Mouse (Mus musculus) embryonic fibroblast, embryonic 13.5 days (primary cell): Measurements from ENCODE around the gene Ctns. TPM values are rescaled to one million over a fixed set of nuclear protein-coding genes. Genes with fewer than 3 reads are reported as not detected.

Experiments
- H3K27ac ChIP-seq: 2 replicates; pipeline ENCODE4 v1.5.1; 2012; ENCODE audit warnings: low read length, control low read depth, inconsistent platforms; ENCODE audit not compliant: insufficient read depth
- H3K4me1 ChIP-seq: 2 replicates; pipeline ENCODE4 v1.6.1; 2011; ENCODE audit warnings: low read length; ENCODE audit not compliant: control insufficient read depth, insufficient read depth
- H3K4me3 ChIP-seq: 2 replicates; pipeline ENCODE4 v1.5.1; 2011; ENCODE audit warnings: mild to moderate bottlenecking, control low read depth, low read length; ENCODE audit not compliant: insufficient read depth
- CTCF ChIP-seq: IDR thresholded peaks from 2 replicates; pipeline ENCODE4 v1.5.1; 2011; ENCODE audit warnings: mild to moderate bottlenecking, control low read depth, low read length, moderate library complexity, borderline replicate concordance; ENCODE audit not compliant: insufficient read depth
- POLR2A ChIP-seq: IDR thresholded peaks from 2 replicates; pipeline ENCODE4 v1.6.1; 2011; ENCODE audit warnings: low read depth, mild to moderate bottlenecking, control low read depth, low read length, moderate library complexity
- polyA plus RNA-seq: library from polyadenylated mRNA; stranded (reverse); fragments of >200 nt; gene quantifications from 2 replicates; pipeline ENCODE4 v1.2.4, GENCODE M21; 2011; ENCODE audit warnings: low read depth; ENCODE audit not compliant: missing spikeins, insufficient read length

Gene Ctns
- 17.9 and 22.1 TPM in 2 replicates for polyA plus RNA-seq

- TF ChIP-seq POLR2A, result peak; percentile 79
- TF ChIP-seq CTCF, result no peak
- H3K4me1 ChIP-seq, result no peaks in the 10 kb centered on the region
- no peak within 1 kb of the TSS for H3K27ac ChIP-seq
- peak within 1 kb of the TSS; percentile 64 for H3K4me3 ChIP-seq
These were observed at the start of gene Ctns for GRCm38 (mm10) chr11:73198603-73199229. Gene Ctns, minus strand, starts transcription at chr11:73199042.

- TF ChIP-seq POLR2A (no peak), CTCF (no peak)
- Histone ChIP-seq H3K27ac (no peak overlapping the region), H3K4me1 (no peaks in the 10 kb centered on the region), H3K4me3 (no peak overlapping the region)
These were observed 43.9 kb upstream of the Ctns start for GRCm38 (mm10) chr11:73242777-73243176.

GRCm38 (mm10) chr11:73242199-73242598 is 43.4 kb upstream of the Ctns start:
- Histone ChIP-seq H3K4me3 (no peak overlapping the region), H3K27ac (no peak overlapping the region), H3K4me1 (no peaks in the 10 kb centered on the region)
- no peak for TF ChIP-seq POLR2A
- TF ChIP-seq CTCF, result no peak

- TF ChIP-seq CTCF (no peak), POLR2A (no peak)
- H3K4me3 ChIP-seq, result no peak overlapping the region
- H3K27ac ChIP-seq, result peak overlapping the region; percentile 63; the same call in 1 of the 2 replicates
- peaks cover 10% of the 10 kb centered on the region; the same call in 1 of the 2 replicates for H3K4me1 ChIP-seq
These were observed 37.9 kb upstream of the Ctns start for GRCm38 (mm10) chr11:73236731-73237130.

- H3K27ac ChIP-seq, result peak overlapping the region; percentile 63
- peaks cover 10% of the 10 kb centered on the region; the same call in 1 of the 2 replicates for H3K4me1 ChIP-seq
- H3K4me3 ChIP-seq, result no peak overlapping the region
- TF ChIP-seq CTCF, result no peak
- no peak for TF ChIP-seq POLR2A
These were observed 37.3 kb upstream of the Ctns start for GRCm38 (mm10) chr11:73235990-73236701.

GRCm38 (mm10) chr11:73233992-73234391 is 35.1 kb upstream of the Ctns start, which contains the start of gene Trpv1:
Gene Trpv1, plus strand, starts transcription at chr11:73234292.
- Histone ChIP-seq H3K4me1 (peaks cover 10% of the 10 kb centered on the region; the same call in 1 of the 2 replicates), H3K27ac (no peak within 1 kb of the TSS), H3K4me3 (no peak within 1 kb of the TSS)
- TF ChIP-seq CTCF (no peak), POLR2A (no peak)

GRCm38 (mm10) chr11:73232513-73232912 is 33.7 kb upstream of the Ctns start:
- TF ChIP-seq POLR2A (no peak), CTCF (no peak)
- Histone ChIP-seq H3K27ac (no peak overlapping the region), H3K4me1 (peaks cover 10% of the 10 kb centered on the region; the same call in 1 of the 2 replicates), H3K4me3 (no peak overlapping the region)

- no peak for TF ChIP-seq POLR2A
- TF ChIP-seq CTCF, result no peak
- Histone ChIP-seq H3K27ac (no peak overlapping the region), H3K4me1 (no peaks in the 10 kb centered on the region), H3K4me3 (no peak overlapping the region)
These were observed 31.2 kb upstream of the Ctns start for GRCm38 (mm10) chr11:73230081-73230480.

- no peak for TF ChIP-seq CTCF
- TF ChIP-seq POLR2A, result no peak
- Histone ChIP-seq H3K27ac (0 out of 2 replicates have a peak overlapping the region, but pooled peaks have one; percentile 4), H3K4me3 (no peak overlapping the region), H3K4me1 (no peaks in the 10 kb centered on the region)
These were observed 30.0 kb upstream of the Ctns start for GRCm38 (mm10) chr11:73228881-73229280.

GRCm38 (mm10) chr11:73225856-73226255 is 27.0 kb upstream of the Ctns start:
- Histone ChIP-seq H3K4me1 (peaks cover 4% of the 10 kb centered on the region), H3K27ac (no peak overlapping the region)

More at GRCm38 (mm10) chr11:73225856-73226255, 27.0 kb upstream of the Ctns start:
- H3K4me3 ChIP-seq, result no peak overlapping the region
- TF ChIP-seq CTCF (no peak), POLR2A (no peak)
